Mouse (Mus musculus): ENCODE measurements at regions not wholly inside any gene's neighbourhood (a gene's known extent, or its start where the extent isn't known, plus 50 kb on each side); places are given as distances from the start of the nearest gene placed in this dataset.

DNA sequence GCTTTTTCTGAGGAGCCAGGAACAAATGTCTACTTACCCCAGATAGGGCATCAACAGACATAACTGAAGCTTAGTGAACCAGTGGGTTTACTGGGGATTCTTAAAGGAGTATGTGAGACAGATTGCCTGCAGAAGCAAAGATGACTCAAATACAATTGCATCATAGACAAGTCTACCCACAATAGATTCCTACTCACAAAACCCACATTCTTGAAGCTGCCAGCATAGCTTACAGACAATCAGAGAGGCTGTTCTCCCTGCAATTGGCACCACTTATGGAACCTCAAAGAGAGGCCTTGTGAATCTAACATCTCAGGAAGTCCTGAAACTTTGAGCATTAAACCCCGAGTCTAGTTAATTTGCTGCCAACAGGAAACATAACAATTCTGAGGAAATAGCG, 649.6 kb upstream of the Vstm2b start:
- no peak for TF ChIP-seq CTCF (IDR thresholded peaks at IDR 0.05; ENCODE audit: low read depth)
- no peak for TF ChIP-seq EP300 (IDR thresholded peaks at IDR 0.05; ENCODE audit: low read depth)

Data from liver, postnatal 0 days (tissue).